Mouse (Mus musculus) testis, adult 2 months (tissue): ENCODE results near the gene Sec61b.

ENCODE experiments used
- CTCF ChIP-seq: fragments of 200-500 bp; IDR thresholded peaks from 2 replicates; pipeline ENCODE4 v1.5.1; 2012; ENCODE audit warnings: low read depth, mild to moderate bottlenecking, inconsistent platforms, low read length, moderate library complexity; ENCODE audit not compliant: control insufficient read depth, insufficient read depth, insufficient replicate concordance
- POLR2A ChIP-seq: fragments of 200-500 bp; IDR thresholded peaks from 2 replicates; pipeline ENCODE4 v1.6.1; 2012; ENCODE audit warnings: low read depth, mild to moderate bottlenecking, inconsistent platforms, low read length, moderate library complexity; ENCODE audit not compliant: control insufficient read depth

GRCm38 (mm10) chr4:47499121-47499545, 24.7 kb downstream of the Sec61b start:
- TF ChIP-seq CTCF = no peak
- TF ChIP-seq POLR2A = no peak
